Mouse (Mus musculus) ovary, postnatal 10 days (tissue): ENCODE measurements around the gene Fbxo17.

Experiments
- DNase-seq: peaks from one replicate; pipeline ENCODE4 v3.0.0; 2022; ENCODE audit warnings: low spot score

Gene Fbxo17

DNA sequence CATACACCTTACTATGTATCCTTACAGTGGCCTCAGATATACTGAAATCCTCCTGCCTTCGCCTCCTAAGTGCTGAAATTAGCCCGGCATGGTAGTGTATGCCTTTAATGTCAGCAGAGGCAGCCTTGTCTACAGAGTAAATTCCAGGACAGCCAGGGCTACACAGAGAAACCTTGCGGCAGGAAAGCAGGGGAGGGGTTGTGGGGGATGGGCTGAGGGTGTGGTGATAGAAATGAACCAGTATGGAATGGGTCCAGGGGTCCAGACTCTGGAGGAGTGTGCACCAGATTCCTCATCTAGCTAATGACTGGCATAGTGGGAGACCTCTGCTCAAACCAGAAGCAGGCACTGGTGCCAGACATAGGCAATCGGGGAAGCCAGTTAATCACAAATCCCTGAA is 2.6 kb downstream of the Fbxo17 start:
- no peak for DNase-seq

DNA sequence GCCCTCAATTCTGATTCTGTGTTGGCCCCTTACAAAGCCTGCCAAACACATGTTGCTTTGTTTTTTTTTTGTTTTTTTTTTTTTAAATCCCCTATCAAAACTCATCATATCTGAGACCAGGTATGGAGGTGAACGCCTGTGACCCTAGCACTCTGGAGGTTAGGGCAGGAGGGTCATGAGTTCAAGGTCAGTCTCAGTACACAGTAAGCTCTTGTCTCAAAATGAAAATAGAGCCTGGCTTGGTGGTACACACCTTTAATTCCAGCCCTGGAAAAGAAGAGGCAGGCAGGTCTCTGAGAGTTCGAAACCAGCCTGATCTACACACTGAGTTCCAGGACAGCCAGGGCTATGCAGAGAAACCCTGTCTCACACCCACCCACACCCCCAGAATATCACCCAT is 3.0 kb downstream of the Fbxo17 start:
- no peak for DNase-seq

DNA sequence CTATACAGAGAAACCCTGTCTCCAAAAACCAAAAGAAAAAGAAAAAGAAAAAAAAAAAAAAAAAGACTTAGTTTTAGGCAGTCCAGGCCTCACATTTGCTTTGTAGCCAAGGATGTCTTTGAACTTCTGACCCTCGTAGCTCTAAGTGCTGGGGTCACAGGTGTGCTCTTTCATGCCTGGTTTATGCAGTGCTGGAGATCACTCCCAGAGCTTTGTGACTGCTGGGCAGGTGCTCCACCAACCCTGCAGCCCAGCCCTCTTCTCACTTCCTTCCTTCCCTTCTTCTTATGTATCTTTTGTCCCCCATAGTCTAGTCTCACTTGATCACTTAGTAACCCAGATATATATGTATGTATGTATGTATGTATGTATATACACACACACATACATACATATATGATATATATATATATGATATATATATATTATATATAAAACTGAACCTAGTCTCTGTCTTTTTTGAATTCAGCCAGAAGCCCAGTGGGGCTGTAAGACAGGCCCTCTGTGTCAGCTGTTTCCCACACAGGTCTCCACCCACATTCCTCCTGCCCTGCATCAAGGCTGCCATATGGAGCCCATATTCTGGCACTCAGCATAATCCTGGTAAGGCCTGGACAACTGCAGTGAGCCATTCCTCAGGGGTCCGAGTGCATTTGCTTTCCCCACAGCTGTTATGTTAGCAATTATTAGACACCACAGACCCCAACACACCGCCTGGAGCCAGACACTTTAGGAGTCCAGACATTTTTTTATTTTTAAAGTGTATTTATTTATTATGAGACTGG is 4.3 kb downstream of the Fbxo17 start:
- no peak for DNase-seq

DNA sequence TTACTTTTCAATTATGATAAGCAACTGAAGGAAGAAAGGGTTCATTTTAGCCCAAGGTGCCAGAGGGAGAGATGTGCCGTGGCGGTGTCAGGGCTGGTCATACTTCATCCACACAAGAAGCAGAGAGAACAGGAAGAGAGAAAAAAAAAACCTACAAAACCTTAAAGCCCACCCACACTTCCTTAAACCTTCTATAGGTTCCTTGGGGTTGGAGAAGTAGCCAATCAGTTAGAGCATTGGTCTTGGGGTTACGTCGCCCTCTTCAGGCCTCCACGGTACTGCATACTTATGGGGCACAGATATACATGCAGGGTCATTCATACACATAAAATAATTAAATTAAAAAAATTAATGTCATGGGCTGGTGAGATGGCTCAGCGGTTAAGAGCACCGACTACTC is 5.5 kb downstream of the Fbxo17 start:
- no peak for DNase-seq

DNA sequence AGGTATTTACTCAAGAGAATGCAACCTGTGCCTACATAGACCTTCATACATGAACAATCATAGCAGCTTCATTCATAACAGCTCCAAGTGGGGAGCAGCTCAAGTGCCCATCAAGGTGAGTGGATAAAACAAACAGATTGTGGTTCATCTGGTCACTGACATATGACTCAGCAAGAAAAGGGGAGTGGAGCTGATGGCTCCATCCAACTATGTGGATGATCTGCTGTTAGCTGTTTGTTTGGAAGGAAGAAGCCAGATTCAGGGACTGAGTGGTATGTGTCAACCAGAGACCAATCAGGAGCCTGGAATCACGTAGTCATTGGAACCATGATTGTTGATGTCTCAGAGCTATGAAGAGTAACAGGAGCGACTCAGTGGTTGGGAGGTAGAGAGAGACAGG is 8.0 kb downstream of the Fbxo17 start:
- DNase-seq, result no peak

DNA sequence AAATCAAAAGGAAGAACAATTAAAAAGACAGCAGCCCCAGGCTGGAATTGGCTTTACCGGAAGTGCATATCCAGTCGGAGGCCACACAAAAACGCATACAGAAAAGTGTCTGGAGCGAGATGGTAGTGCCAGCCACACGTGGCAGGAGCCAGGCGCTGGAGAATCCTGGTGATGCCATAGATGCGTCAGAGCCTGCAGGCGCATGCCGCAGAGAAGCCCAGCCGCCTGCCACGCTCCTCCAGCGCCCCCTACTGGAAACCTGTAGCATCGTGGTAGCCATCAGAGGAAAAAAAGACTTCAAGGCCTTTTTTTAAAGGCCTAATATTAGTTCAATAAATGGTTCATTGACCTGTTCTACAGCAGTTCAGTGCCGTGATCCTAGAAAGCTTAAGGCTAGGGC is 10.0 kb downstream of the Fbxo17 start:
- peak; percentile 28 for DNase-seq

DNA sequence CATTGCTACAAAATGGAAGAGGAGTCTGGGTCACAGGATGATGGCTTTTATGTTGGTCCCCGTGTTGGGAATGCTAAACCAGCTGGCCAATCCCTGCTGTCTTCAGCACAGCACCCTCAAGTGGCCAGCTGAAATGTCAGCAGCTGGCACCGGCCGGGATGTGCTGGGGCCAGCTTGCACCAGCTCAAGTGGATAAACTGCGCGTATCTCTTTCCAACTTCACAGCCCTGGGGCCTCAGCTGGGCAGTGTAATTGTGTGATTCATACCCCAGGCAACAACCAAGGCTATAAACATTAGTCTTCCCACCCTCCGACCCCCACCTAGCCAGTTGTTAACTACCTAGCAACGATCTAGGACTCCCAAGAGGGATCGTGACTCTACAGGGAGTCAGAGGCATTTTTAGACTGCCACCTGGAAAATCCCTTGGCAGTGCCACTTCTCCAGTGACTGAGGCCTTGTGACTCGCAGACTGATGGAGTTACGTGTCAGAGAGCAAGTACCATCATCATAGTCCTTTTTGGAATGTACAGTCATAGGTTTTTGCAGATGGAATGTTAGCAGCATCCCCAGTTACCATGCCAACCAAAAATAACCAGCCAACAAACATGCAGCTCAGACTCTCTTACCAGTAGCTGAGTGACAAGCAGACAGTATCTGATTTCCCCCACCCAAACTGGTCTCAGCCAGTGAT is 11.2 kb downstream of the Fbxo17 start:
- DNase-seq, result no peak

DNA sequence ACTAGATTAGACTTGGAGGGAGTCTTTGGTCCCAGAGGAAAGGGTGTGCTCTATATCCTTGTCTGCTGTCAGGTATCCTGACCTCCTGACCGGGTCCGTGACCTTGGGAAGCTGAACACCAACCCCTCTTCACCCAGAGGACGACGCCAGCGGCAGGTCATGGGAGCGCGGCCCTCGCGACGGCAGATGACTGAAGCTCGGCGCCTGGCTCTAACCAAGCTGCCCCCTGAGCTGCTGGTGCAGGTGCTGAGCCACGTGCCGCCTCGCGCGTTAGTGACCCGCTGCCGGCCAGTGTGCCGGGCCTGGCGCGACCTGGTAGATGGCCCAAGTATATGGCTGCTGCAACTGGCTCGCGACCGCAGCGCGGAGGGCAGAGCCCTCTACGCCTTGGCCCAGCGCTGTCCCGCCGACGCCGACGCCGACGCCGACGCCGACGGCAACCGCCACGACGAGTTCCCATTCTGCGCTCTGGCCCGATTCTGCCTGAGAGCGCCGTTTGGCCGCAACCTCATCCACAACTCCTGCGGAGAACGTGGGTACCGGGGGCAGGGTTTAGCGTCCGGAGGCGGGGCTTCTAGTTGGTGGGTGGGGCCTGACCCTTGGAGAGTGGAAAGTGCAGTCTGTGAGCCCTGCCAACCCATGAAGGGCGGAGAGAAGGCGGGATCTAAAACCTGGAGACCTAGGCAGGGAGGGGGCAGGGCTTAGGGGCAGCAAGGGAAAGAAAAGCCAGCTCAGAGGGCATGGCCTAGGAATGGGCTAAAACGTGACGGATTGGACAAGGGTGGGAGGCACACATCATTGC is 15.9 kb downstream of the Fbxo17 start:
- DNase-seq, result peak; percentile 32

DNA sequence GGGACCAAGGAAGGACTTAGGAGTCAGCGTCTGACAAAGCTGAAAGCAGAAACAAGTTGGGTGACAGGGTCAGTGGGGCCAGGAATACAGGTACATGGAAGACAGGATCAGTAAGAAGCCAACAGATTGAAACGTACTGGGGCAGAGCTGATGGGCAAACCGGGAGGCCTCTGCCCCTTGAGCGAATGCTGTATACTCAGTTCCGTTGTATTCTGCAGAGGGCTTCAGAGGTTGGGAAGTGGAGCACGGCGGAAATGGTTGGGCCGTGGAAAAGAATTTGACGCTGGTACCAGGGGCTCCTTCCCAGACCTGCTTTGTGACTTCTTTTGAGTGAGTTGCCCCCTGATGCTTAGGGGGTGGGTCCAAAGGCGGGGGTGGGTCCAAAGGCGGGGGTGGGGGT is 16.6 kb downstream of the Fbxo17 start:
- no peak for DNase-seq

DNA sequence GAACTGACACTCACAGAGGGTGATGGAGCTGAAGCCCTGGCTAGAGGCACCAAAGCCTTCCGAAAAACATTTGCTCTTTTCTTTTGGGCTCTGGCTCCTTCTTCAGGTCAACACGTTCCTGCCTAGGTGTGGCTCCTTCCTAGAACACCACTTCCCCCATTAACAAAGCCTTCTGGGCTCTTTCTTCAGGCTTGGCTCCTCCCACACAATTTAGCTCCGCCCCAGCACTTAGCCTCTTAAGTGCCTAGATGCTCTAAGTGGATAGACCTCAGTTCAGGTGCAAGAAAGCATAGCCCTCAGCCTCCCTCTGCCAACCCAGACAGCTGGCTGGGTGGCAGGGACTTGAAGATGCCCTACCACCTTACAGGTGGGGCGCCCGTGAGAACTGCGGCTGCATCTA is 19.1 kb downstream of the Fbxo17 start:
- no peak for DNase-seq

DNA sequence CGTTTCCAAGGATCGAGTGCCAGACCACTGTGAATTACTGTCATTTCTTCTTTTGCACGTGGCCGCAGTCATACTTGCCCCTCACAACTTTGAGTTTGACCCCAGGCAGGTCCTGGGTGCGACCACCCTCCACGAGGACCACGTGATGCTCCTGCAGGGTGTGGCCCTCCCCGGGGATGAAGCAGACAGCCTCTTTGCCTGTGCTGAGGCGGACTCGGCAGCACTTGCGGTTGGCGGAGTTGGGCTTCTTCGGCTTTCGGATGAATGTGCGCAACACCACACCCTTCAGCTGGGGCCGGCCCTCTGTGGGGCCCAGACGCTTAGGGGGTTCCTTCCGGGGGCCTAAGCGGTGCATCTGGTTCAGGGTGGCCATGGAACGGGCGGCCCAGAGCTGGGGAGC is 23.2 kb downstream of the Fbxo17 start:
- no peak for DNase-seq

DNA sequence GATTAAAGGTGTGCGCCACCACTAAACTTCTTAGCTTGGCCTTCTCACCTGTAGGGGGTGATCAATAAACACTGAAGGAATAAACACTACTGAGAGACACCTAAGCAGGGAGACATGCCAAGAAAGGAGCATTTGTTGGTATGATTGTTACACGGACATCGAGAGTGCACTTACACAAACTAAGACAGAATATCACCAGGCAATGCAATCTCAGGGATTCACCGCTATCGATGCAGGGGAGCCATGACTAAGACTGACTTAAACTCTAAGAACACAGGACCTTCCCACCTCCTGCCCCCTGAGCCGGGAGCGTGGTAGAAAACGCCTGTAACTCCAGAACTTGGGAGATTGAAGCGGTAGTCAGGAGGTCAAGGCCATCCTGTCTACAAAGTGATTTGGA is 24.3 kb downstream of the Fbxo17 start:
- DNase-seq, result no peak

DNA sequence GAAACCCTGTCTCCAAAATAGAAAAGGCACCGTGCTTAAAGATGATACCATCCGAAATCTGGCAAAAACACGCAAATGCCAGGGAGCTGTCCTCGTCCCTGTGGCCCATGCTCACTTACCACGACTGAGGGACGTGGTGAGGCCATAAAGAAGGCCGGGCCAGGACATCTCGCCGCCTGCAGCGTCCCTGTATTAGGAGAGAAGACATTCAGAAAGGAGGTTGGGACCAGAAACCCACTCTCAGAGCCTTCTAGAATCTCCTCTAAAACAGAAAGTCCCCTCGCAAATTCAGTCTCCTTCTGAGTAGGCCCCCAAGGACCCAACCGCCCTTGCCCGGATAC is 24.7 kb downstream of the Fbxo17 start:
- DNase-seq, result no peak

DNA sequence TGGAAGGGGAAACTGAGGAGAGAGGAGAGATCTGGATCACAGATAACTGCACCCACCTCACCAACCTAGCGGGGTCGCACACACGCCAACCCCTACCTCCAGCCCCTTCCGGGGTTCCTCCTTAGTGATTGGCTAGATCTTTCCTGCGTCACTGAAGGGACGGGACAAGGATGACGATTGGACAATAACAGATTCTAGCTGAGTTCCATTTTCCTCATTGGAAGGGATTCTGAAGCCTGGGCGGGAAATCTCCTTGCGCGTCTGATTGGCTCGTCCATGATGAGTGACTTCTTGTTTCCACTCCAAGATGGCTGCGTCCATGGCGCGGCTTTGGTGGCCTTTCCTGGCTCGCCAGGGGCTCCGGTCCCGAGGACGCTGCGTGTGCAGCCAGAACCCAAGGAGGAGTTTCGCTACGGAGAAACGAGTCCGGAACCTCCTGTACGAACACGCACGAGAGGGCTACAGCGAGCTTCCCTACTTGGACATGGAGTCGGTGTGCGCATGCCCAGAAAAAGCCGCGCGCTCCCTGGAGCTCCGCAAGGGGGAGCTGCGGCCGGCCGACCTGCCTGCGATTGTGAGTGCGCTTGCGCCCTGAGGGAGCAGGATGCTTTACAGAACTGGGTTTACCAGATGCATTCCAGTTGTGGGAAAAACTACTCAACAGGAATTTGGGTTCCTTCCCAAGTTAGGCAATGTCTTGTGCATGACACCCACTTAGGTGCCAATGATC is 25.3 kb downstream of the Fbxo17 start, which contains the start of the genes Mrps12 and Sars2:
Gene Mrps12, minus strand, starts transcription at position 112 of the 730 bp plus-strand sequence.
Gene Sars2, plus strand, starts transcription at position 284 of the 730 bp plus-strand sequence.
- peak; percentile 97 for DNase-seq

DNA sequence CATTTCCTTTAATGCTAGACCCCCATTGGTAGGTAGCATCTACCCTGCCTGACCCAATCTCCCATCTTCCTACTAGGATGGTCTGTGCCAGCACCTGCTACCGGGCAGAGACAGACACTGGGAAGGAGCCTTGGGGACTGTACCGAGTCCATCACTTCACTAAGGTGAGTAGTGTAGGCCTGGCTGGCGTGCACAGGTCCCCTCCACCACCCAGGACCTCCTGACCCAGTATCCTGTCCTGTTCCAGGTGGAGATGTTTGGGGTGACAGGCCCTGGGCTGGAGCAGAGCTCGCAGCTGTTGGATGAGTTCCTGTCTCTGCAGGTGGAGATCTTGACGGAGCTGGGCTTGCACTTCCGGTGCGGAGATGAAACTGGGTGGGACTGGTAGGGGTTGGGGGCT is 33.3 kb downstream of the Fbxo17 start:
- DNase-seq, result no peak

DNA sequence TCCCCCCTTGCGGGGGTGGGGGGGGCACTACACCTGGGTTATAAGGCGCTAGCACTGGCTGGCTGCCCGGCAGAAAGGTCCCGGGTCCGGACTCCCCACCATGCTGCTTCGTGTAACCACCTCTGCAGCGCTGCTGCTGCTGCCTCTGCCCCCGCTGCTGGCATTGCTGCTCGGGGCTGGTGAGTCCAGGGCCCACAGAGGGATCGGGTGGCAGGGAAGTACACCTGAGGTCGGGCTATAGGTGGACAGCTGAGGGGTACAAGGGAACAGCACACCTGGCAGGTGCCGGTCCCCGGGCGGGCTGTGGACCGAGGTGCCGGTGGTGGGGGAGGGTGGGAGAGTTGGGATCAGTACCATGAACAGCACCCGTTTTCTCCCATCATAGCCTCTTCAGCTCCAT is 39.5 kb downstream of the Fbxo17 start, which contains the start of gene Ccer2:
Gene Ccer2, plus strand, starts transcription at position 96 of the 400 bp plus-strand sequence.
- DNase-seq, result no peak

DNA sequence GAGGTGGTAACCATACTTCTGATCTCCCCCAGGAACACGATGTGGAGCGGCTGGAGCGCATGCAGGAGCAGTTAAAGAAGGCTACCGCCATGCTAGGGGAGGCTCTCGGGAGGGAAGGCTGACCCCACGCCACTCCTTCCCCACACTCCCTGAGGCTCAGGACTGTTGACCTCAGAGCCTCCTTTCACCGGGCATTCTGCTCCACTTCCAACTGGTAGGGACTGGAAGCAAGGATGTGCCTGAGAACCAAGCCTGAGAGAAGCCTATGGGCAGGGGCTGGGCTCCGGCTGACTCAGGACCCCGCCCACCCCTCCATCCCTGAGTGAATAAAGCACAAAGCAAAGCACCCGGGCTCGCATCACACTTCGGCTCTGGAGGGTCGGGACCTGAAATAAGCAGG is 42.0 kb downstream of the Fbxo17 start:
- no peak for DNase-seq

DNA sequence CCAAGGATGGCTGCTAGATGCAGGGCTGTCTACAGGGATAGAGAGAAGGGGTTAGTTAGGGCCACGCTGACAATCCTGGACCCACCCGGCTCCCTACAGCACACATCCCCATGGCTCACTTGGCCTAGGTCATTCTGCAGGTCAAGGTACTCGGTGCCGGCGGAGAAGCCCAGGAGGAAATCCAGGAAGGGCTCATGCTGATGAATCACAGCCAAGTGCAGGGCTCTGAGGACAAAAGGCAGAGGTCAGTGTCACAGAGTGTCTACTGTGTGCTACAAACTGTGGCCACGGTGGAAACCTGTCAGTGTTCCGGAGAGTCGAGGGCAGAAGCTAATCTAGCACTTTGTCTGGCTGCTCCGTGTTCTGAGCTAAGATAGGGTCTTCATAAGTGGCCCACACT is 45.3 kb downstream of the Fbxo17 start:
- no peak for DNase-seq

DNA sequence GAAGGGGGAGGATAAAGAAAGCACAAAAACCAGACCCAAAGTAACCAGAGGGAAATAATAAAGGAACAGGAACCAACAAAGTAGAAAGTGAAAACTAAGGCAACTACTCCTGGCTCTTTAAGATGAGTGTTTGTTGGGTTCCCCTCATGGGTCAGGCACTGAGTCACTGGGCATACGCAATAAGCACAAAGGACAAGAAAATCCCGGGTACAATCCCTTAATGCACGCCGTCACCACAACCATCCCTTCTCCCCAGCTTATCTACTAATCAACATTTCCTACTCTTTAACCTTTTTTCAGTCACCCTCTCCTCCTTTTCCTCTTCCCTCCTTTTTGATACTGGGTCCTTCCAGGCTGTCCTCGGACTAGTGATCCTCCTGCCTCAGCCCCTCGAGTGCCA is 48.6 kb downstream of the Fbxo17 start:
- DNase-seq, result no peak

DNA sequence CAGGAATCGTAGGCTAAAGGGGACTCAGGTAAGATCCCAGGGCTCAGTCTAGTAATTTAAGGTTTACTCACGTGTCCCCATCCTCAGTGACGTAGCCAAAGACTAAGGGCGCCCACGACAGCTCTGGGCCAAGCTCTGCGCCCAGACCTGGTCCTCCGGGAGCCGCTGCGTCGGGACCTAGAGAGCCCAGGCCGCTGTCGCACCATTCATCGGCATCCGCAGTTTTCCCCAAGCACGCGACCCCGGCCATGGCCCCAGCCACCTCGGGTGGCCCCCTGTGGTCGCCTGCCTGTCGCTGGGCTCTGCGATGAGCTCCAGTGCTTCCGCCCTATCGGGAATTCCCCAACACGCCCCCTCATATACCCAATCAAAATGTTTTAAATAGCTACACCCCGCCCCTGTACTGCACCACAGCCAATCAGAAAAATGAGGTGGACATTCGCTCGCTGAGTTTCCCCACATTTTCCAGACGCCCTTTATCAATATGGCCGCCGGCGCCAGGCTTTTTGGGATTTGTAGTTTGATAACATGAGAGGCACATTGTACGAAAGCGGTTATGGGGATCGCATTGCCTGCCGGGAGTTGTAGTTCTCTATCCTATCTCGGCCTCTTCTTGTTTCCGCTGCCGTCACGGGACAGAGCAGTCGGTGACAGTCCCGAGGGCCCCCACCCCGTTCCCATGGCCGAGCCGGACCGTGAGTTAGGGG is 49.7 kb downstream of the Fbxo17 start, which contains the start of gene Sirt2:
Gene Sirt2, plus strand, starts transcription at position 563 of the 707 bp plus-strand sequence.
- peak; percentile 74 for DNase-seq

DNA sequence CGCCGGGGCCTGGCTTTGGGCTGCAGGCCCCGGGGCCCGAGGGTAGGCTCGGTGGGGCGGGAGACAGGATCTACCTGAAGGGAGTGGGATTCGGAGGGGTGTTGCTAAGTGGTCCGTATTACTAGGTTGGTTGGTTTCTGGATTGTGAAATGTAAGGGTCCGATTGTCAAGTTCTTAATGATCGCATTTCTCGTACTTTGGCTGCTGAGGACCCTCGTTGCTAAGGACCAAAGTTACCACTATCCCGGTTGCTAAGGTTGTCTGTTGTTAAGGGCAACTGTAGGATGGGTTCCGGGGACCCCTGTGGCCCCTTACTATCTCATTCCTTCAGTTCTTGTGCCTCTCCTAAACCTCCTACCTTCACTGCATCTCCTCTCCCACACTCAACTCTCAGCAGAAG is 50.3 kb downstream of the Fbxo17 start:
- no peak for DNase-seq
